Mouse (Mus musculus): Measurements from ENCODE around the gene Ube2b. TPM values are rescaled to one million over a fixed set of nuclear protein-coding genes. Genes with fewer than 3 reads are reported as not detected.

Ube2b gene
- polyA plus RNA-seq, 1 experiment from 2014 or later: 223 TPM

GRCm38 (mm10) chr11:51962277-51962676 is 38.3 kb downstream of the Ube2b start:
- no peaks in the 10 kb centered on the region for H3K36me3 ChIP-seq (replicated peaks)
- H3K4me1 ChIP-seq: peaks cover 3% of the 10 kb centered on the region; the same call in 1 of the 2 replicates
- no peak overlapping the region for H3K4me3 ChIP-seq
- DNase-seq (ENCODE audit: low spot score): no peak
- 90% methylated on average over 7 of the region's 7 CpGs for WGBS
- no peak overlapping the region for H3K27ac ChIP-seq (replicated peaks)
- no peaks in the 10 kb centered on the region for H3K9me3 ChIP-seq
- H3K27me3 ChIP-seq (replicated peaks; ENCODE audit: low read depth, poor library complexity, severe bottlenecking): no peaks in the 10 kb centered on the region

GRCm38 (mm10) chr11:51961761-51962160 is 38.8 kb downstream of the Ube2b start:
- DNase-seq (ENCODE audit: low spot score): no peak
- Histone ChIP-seq H3K4me3 (no peak overlapping the region), H3K4me1 (no peaks in the 10 kb centered on the region), H3K36me3 (replicated peaks) (no peaks in the 10 kb centered on the region), H3K27me3 (replicated peaks; ENCODE audit: low read depth, poor library complexity, severe bottlenecking) (no peaks in the 10 kb centered on the region), H3K9me3 (no peaks in the 10 kb centered on the region), H3K27ac (replicated peaks) (no peak overlapping the region)
- 87% methylated on average over 8 of the region's 8 CpGs for WGBS

DNA sequence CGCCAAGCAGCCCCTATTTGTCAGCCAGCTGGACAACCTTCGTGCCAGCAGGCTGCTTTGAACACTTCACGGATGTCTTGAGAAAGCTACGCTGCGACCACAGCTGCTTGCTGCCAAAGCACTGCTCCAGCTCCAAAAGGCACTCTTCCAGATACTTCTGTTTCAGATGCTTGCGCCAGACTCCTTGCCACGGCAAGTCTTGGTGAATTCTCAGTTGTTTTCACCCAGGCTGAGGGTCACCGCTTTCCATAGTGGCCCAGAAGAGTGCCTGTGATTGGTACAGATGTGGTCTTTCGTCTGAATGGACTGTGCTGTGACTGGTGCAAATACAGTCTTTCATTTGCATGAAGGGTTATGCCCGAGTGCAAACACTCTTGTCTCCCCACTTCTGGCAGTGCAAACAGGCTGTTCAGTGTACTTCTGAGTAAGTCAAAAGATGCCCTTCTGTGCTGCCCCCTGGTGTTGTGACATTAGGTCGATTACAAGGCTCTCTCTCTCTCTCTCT is 39.5 kb downstream of the Ube2b start:
- WGBS: 73% methylated on average over 11 of the region's 11 CpGs
- no peak overlapping the region for H3K4me3 ChIP-seq
- H3K4me1 ChIP-seq: no peaks in the 10 kb centered on the region
- no peaks in the 10 kb centered on the region for H3K36me3 ChIP-seq (replicated peaks)
- DNase-seq (ENCODE audit: low spot score): no peak
- H3K27ac ChIP-seq (replicated peaks): no peak overlapping the region
- H3K27me3 ChIP-seq (replicated peaks; ENCODE audit: low read depth, poor library complexity, severe bottlenecking): no peaks in the 10 kb centered on the region
- H3K9me3 ChIP-seq: no peaks in the 10 kb centered on the region

DNA sequence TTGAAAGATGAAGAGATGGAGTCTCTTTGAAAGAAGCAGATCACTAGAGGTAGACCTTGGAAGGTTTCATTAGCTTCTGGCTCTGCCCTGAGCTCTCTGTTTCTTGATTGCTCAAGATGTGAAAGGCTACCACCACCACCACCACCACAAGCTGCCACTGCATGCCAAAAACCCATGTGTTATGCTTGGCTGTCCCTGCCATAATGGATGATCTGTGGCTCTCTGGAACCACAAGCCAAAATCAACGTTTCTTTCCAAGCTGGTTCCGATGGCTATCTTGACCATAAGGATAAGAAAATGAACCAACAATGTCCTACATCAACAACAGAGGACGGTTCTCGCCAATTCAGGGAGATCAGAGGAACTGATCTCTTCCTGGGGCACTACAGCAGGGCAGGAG is 40.5 kb downstream of the Ube2b start:
- H3K36me3 ChIP-seq (replicated peaks): no peaks in the 10 kb centered on the region
- H3K9me3 ChIP-seq: no peaks in the 10 kb centered on the region
- no peak overlapping the region for H3K27ac ChIP-seq (replicated peaks)
- H3K27me3 ChIP-seq (replicated peaks; ENCODE audit: low read depth, poor library complexity, severe bottlenecking): no peaks in the 10 kb centered on the region
- no peak for DNase-seq (ENCODE audit: low spot score)
- WGBS: 85% methylated on average over 4 of the region's 4 CpGs
- no peak overlapping the region for H3K4me3 ChIP-seq
- H3K4me1 ChIP-seq: no peaks in the 10 kb centered on the region

- H3K27me3 ChIP-seq (replicated peaks; ENCODE audit: low read depth, poor library complexity, severe bottlenecking): no peaks in the 10 kb centered on the region
- no peak overlapping the region for H3K27ac ChIP-seq (replicated peaks)
- no peak overlapping the region for H3K4me3 ChIP-seq
- DNase-seq (ENCODE audit: low spot score): no peak
- H3K4me1 ChIP-seq: no peaks in the 10 kb centered on the region
- no peaks in the 10 kb centered on the region for H3K9me3 ChIP-seq
- no peaks in the 10 kb centered on the region for H3K36me3 ChIP-seq (replicated peaks)
- WGBS: 81% methylated on average over 5 of the region's 5 CpGs
Measured at GRCm38 (mm10) chr11:51959511-51959910, 41.1 kb downstream of the Ube2b start.

DNA sequence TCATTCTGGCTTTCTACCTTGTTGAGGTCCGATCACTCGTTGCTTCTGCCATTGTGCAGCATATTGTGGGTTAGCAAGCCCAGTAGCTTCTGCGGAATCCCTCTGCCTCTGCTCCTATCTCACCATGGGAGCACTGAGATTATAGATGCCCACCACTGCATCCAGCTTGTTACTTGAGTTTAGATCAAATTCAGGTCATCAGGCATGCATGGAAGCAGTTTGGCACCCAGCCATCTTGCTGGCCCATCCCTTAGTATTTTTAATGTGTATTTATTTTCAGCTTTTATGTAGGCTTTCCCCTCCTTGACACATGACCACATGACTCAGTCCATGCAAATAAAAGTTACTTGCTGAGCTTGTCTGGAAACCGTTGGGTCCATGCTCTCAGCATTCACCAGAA is 42.8 kb downstream of the Ube2b start:
- 89% methylated on average over 4 of the region's 4 CpGs for WGBS
- DNase-seq (ENCODE audit: low spot score): no peak
- Histone ChIP-seq H3K9me3 (no peaks in the 10 kb centered on the region), H3K4me3 (no peak overlapping the region), H3K36me3 (replicated peaks) (no peaks in the 10 kb centered on the region), H3K27ac (replicated peaks) (no peak overlapping the region), H3K4me1 (no peaks in the 10 kb centered on the region), H3K27me3 (replicated peaks; ENCODE audit: low read depth, poor library complexity, severe bottlenecking) (no peaks in the 10 kb centered on the region)

GRCm38 (mm10) chr11:51956112-51956511 is 44.5 kb downstream of the Ube2b start:
- H3K27ac ChIP-seq (replicated peaks): no peak overlapping the region
- H3K27me3 ChIP-seq (replicated peaks; ENCODE audit: low read depth, poor library complexity, severe bottlenecking): no peaks in the 10 kb centered on the region
- WGBS: 71% methylated on average over 9 of the region's 9 CpGs
- H3K4me1 ChIP-seq: no peaks in the 10 kb centered on the region
- H3K36me3 ChIP-seq (replicated peaks): no peaks in the 10 kb centered on the region
- DNase-seq (ENCODE audit: low spot score): no peak
- H3K9me3 ChIP-seq: no peaks in the 10 kb centered on the region
- no peak overlapping the region for H3K4me3 ChIP-seq

DNA sequence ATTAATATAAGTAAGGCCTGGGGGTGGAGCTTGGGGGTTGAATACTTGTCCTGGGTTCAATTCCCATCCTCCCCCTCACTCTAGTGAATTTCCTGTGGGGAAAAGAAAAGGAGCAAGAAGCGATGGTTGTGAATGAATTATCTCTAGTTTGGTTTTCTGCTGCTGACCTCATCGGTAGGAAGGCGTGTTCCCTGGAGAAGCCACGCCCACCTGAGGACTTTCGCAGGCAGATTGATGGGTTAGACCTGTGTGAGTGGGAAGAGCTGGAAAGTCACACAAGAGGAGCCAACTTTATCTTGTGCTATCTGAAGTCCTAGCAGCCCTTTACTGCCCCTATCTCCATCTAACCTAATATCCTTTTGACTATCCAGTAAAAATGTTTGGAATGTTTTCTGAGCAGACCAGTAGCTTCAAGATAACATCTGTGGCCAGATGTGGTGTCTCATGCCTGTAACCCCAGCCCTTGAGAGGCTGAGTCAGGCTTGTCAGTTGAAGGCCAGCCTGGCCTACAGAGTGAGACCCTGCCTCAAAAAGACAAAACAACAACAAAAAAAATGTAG is 48.6 kb downstream of the Ube2b start:
- no peaks in the 10 kb centered on the region for H3K36me3 ChIP-seq (replicated peaks)
- H3K27me3 ChIP-seq (replicated peaks; ENCODE audit: low read depth, poor library complexity, severe bottlenecking): no peaks in the 10 kb centered on the region
- H3K4me3 ChIP-seq: no peak overlapping the region
- no peaks in the 10 kb centered on the region for H3K4me1 ChIP-seq
- 69% methylated on average over 5 of the region's 5 CpGs for WGBS
- H3K27ac ChIP-seq (replicated peaks): no peak overlapping the region
- no peaks in the 10 kb centered on the region for H3K9me3 ChIP-seq
- DNase-seq (ENCODE audit: low spot score): no peak

DNA sequence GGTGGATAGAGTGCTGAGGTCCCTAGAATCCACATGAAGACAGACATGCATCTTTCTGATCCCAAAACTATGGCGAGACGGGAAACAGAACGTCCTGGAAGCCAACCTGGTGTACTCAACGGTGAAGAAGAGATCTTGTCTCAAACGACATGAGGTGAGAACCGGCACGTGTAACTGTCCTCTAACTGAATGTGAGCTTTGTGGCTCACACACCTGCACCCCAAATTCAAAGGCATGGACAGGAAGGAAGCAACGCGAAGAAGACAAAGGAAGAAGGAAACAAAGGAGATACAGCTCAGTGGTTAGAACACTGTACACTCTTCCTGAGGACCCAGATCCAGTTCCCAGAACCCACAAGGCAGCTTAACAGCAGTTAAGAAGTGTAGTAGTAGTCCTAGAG is 50.6 kb downstream of the Ube2b start:
- H3K9me3 ChIP-seq: no peaks in the 10 kb centered on the region
- 0 out of 2 replicates have a peak, but pooled peaks cover 8% of the 10 kb centered on the region for H3K27me3 ChIP-seq (replicated peaks; ENCODE audit: low read depth, poor library complexity, severe bottlenecking)
- H3K27ac ChIP-seq (replicated peaks): no peak overlapping the region
- peaks cover 11% of the 10 kb centered on the region for H3K4me1 ChIP-seq
- no peak for DNase-seq (ENCODE audit: low spot score)
- WGBS: 92% methylated on average over 9 of the region's 9 CpGs
- H3K4me3 ChIP-seq: no peak overlapping the region
- H3K36me3 ChIP-seq (replicated peaks): no peaks in the 10 kb centered on the region

DNA sequence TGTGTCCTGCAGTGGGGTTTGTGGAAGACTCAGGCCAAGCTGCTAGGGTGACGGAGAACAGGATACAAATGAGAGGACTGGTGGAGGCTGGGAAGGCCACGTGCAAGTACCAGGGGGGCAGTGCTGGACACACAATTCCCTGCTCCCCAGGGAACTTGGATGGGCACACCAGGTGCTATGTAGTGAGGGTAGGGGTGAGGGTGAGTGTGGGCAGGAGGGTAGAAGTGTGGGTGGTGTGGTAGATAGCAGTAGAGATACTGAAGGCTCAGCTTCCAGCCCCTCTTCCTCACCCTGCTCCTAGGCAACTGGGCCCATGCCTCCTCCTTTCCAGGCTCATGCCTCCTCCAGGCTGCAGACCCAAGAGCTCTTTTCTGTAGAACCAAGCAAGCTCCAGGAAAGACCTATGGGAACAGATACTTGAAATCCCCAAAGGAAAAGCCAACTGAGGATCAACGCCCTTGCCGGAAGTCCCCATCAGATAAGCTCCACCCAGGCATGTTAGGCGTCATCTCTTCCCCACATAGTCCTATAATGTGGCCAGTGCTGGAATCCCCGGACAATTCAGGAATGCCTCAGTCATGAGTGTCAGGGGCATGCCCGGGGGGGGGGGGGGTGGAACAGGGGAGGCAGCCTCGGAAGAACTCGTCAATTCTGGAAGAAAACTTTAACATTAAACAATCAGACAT is 51.3 kb downstream of the Ube2b start:
- WGBS: 83% methylated on average over 9 of the region's 9 CpGs
- Histone ChIP-seq H3K9me3 (no peaks in the 10 kb centered on the region), H3K27ac (replicated peaks) (no peak overlapping the region), H3K27me3 (replicated peaks; ENCODE audit: low read depth, poor library complexity, severe bottlenecking) (0 out of 2 replicates have a peak, but pooled peaks cover 10% of the 10 kb centered on the region), H3K4me3 (no peak overlapping the region), H3K4me1 (peaks cover 12% of the 10 kb centered on the region), H3K36me3 (replicated peaks) (no peaks in the 10 kb centered on the region)
- DNase-seq (ENCODE audit: low spot score): no peak

GRCm38 (mm10) chr11:51946144-51946543 is 54.4 kb downstream of the Ube2b start:
- 79% methylated on average over 6 of the region's 6 CpGs for WGBS
- H3K27me3 ChIP-seq (replicated peaks; ENCODE audit: low read depth, poor library complexity, severe bottlenecking): 0 out of 2 replicates have a peak, but pooled peaks cover 14% of the 10 kb centered on the region
- H3K4me1 ChIP-seq: peaks cover 26% of the 10 kb centered on the region
- H3K36me3 ChIP-seq (replicated peaks): no peaks in the 10 kb centered on the region
- DNase-seq (ENCODE audit: low spot score): no peak
- H3K9me3 ChIP-seq: no peaks in the 10 kb centered on the region
- no peak overlapping the region for H3K4me3 ChIP-seq
- no peak overlapping the region for H3K27ac ChIP-seq (replicated peaks)

GRCm38 (mm10) chr11:51945548-51945947 is 55.0 kb downstream of the Ube2b start:
- H3K27me3 ChIP-seq (replicated peaks; ENCODE audit: low read depth, poor library complexity, severe bottlenecking): 0 out of 2 replicates have a peak, but pooled peaks cover 14% of the 10 kb centered on the region
- no peak overlapping the region for H3K4me3 ChIP-seq
- no peak for DNase-seq (ENCODE audit: low spot score)
- 48% methylated on average over 8 of the region's 8 CpGs for whole genome bisulfite sequencing
- no peak overlapping the region for H3K27ac ChIP-seq (replicated peaks)
- no peaks in the 10 kb centered on the region for H3K36me3 ChIP-seq (replicated peaks)
- H3K9me3 ChIP-seq: no peaks in the 10 kb centered on the region
- H3K4me1 ChIP-seq: peaks cover 28% of the 10 kb centered on the region

DNA sequence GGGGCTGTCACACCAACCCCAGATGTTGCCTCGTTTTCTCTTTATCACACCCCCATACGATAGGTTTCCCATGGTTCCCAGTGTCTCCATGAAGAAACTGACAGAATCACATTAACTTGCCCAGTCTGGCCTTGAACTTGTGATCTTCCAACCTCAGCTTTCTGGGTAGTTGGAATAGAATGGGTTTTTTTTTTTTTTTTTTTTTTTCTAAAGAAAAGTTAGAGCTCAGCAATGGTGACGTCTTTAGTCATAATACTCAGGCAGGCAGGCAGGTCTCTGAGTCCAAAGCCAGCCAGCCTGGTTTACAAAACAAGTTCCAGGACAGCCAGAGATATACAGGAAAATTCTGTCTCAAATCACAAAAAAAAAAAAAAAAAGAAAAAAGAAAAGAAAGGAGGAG is 56.3 kb downstream of the Ube2b start:
- WGBS: 76% methylated on average over 3 of the region's 3 CpGs
- no peak overlapping the region for H3K4me3 ChIP-seq
- H3K36me3 ChIP-seq (replicated peaks): no peaks in the 10 kb centered on the region
- peaks cover 32% of the 10 kb centered on the region for H3K4me1 ChIP-seq
- no peak for DNase-seq (ENCODE audit: low spot score)
- 0 out of 2 replicates have a peak, but pooled peaks cover 14% of the 10 kb centered on the region for H3K27me3 ChIP-seq (replicated peaks; ENCODE audit: low read depth, poor library complexity, severe bottlenecking)
- no peak overlapping the region for H3K27ac ChIP-seq (replicated peaks)
- H3K9me3 ChIP-seq: no peaks in the 10 kb centered on the region

Measured in embryonic facial prominence, embryonic 10.5 days (tissue).